ENCODE assay signal across 8 mouse cellular contexts in the genomic region with DNA sequence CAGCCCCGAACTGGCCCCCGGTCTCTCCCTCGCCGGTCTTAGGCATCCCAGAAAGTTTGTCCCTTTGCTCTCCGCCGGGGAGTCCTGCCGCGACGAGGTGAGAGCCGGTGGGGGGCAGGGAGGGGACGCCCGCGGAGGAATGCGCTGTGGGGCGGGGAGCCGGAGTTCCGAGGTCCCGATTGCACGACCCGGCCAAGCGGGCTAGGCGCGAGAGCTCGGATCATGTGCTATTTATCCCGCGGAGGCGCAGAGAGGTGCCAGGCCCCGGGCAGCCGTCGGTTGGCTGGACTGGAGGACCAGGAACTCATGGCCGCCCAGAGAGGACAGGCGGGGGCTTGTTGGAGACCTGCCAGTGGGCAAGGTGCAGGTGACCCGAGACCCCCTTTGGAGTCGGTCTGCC. TPM values are rescaled to one million over a fixed set of nuclear protein-coding genes. Genes with fewer than 3 reads are reported as not detected.
DNase-seq lines count a peak whose midpoint lies in the region; ATAC-seq and TF ChIP-seq lines count a peak whose summit lies in the region.

No protein-coding gene starts in this region.

- peak overlapping the region; percentile 99 for H3K27ac ChIP-seq in embryonic fibroblast, embryonic 13.5 days (ENCODE audit: insufficient read depth, low read length)
- H3K27ac ChIP-seq in heart, embryonic 10.5 days = peak overlapping the region; percentile 99
- H3K27ac ChIP-seq in kidney, embryonic 14.5 days (ENCODE audit: low read depth, low read length) = peak overlapping the region; percentile 95; the same call in 1 of the 2 replicates
- H3K27ac ChIP-seq in liver, embryonic 14.5 days = no peak overlapping the region
- peak overlapping the region; percentile 98 for H3K27ac ChIP-seq in stomach, embryonic 16.5 days (ENCODE audit: low read length)

- peak overlapping the region; percentile 92 for H3K9ac ChIP-seq in kidney, embryonic 14.5 days (ENCODE audit: low read depth, low read length)
- peak overlapping the region; percentile 66 for H3K9ac ChIP-seq in liver, embryonic 14.5 days (replicated peaks)
- peak overlapping the region; percentile 95 for H3K9ac ChIP-seq in stomach, embryonic 16.5 days (ENCODE audit: low read length)

- no peak for TF ChIP-seq EP300 in liver, embryonic 14.5 days (IDR thresholded peaks at IDR 0.05; ENCODE audit: low read depth)

- H3K27me3 ChIP-seq in heart, embryonic 10.5 days (ENCODE audit: insufficient read depth, poor library complexity, severe bottlenecking) = no peaks in the 10 kb centered on the region
- H3K27me3 ChIP-seq in kidney, embryonic 14.5 days (ENCODE audit: control insufficient read depth, insufficient read depth, low read length) = no peaks in the 10 kb centered on the region
- H3K27me3 ChIP-seq in liver, embryonic 14.5 days (ENCODE audit: control insufficient read depth, insufficient read depth, low read length) = peaks cover 4% of the 10 kb centered on the region
- H3K27me3 ChIP-seq in stomach, embryonic 16.5 days (ENCODE audit: control insufficient read depth, insufficient read depth, low read length) = no peaks in the 10 kb centered on the region

- under 1% methylated on average over 34 of the region's 34 CpGs for WGBS in heart, embryonic 10.5 days
- under 1% methylated on average over 34 of the region's 34 CpGs for WGBS in kidney, embryonic 14.5 days
- under 1% methylated on average over 33 of the region's 34 CpGs for WGBS in liver, embryonic 14.5 days (ENCODE audit: insufficient replicate concordance)
- under 1% methylated on average over 34 of the region's 34 CpGs for WGBS in stomach, embryonic 16.5 days

- DNase-seq in 416B (ENCODE audit: low read depth) = peak; percentile 24
- peak; percentile 89 for DNase-seq in adrenal gland, postnatal 14 days
- DNase-seq in heart, embryonic 10.5 days (ENCODE audit: low spot score) = peak; percentile 84
- DNase-seq in liver, embryonic 14.5 days (ENCODE audit: low read depth in 3 of 3, low spot score in 3 of 3) = no peak
- peak; percentile 71 for DNase-seq in neural tube, embryonic 10.5 days (ENCODE audit: extremely low spot score, low spot score)

- H3K4me2 ChIP-seq in kidney, embryonic 14.5 days (replicated peaks; ENCODE audit: low read depth, low read length) = peak overlapping the region; percentile 66
- peak overlapping the region; percentile 89 for H3K4me2 ChIP-seq in liver, embryonic 14.5 days (ENCODE audit: low read depth)
- H3K4me2 ChIP-seq in stomach, embryonic 16.5 days (ENCODE audit: low read depth, low read length) = peak overlapping the region; percentile 66

- peak; percentile 34 for TF ChIP-seq POLR2A in embryonic fibroblast, embryonic 13.5 days (IDR thresholded peaks at IDR 0.05; ENCODE audit: low read depth, low read length)

- H3K9me3 ChIP-seq in heart, embryonic 10.5 days = no peaks in the 10 kb centered on the region
- no peaks in the 10 kb centered on the region for H3K9me3 ChIP-seq in kidney, embryonic 14.5 days (ENCODE audit: control insufficient read depth, low read length)
- H3K9me3 ChIP-seq in liver, embryonic 14.5 days (ENCODE audit: control insufficient read depth, low read length) = no peaks in the 10 kb centered on the region
- no peaks in the 10 kb centered on the region for H3K9me3 ChIP-seq in stomach, embryonic 16.5 days (replicated peaks; ENCODE audit: control insufficient read depth, low read length)

- H3K4me1 ChIP-seq in embryonic fibroblast, embryonic 13.5 days (ENCODE audit: control insufficient read depth, insufficient read depth, low read length) = no peaks in the 10 kb centered on the region
- H3K4me1 ChIP-seq in heart, embryonic 10.5 days = peaks cover 37% of the 10 kb centered on the region
- peaks cover 16% of the 10 kb centered on the region for H3K4me1 ChIP-seq in kidney, embryonic 14.5 days (ENCODE audit: control insufficient read depth, insufficient read depth, low read length)
- peaks cover 0 to 4% of the 10 kb centered on the region in 2 experiments; a peak in 1 of 4 replicates for H3K4me1 ChIP-seq in liver, embryonic 14.5 days (replicated peaks; ENCODE audit: control insufficient read depth in 2 of 2, insufficient read depth in 2 of 2, low read length in 1 of 2)
- peaks cover 22% of the 10 kb centered on the region for H3K4me1 ChIP-seq in stomach, embryonic 16.5 days (ENCODE audit: control insufficient read depth, insufficient read depth, low read length)

- H3K4me3 ChIP-seq in embryonic fibroblast, embryonic 13.5 days (ENCODE audit: insufficient read depth, low read length) = peak overlapping the region; percentile 81
- peak overlapping the region; percentile 79 for H3K4me3 ChIP-seq in heart, embryonic 10.5 days
- peak overlapping the region; percentile 93 for H3K4me3 ChIP-seq in kidney, embryonic 14.5 days (ENCODE audit: low read length)
- peak overlapping the region; percentile 56 to 77 for H3K4me3 ChIP-seq in liver, embryonic 14.5 days (ENCODE audit: insufficient read depth in 1 of 2, low read depth in 2 of 2, low read length in 2 of 2)
- H3K4me3 ChIP-seq in stomach, embryonic 16.5 days (replicated peaks; ENCODE audit: low read length) = peak overlapping the region; percentile 95

- peaks cover 33% of the 10 kb centered on the region for H3K36me3 ChIP-seq in heart, embryonic 10.5 days
- peaks cover 24% of the 10 kb centered on the region for H3K36me3 ChIP-seq in kidney, embryonic 14.5 days (ENCODE audit: control insufficient read depth, insufficient read depth, low read length)
- H3K36me3 ChIP-seq in liver, embryonic 14.5 days (replicated peaks; ENCODE audit: control insufficient read depth, insufficient read depth, low read depth) = no peaks in the 10 kb centered on the region
- H3K36me3 ChIP-seq in stomach, embryonic 16.5 days (ENCODE audit: control insufficient read depth, insufficient read depth, low read length) = no peaks in the 10 kb centered on the region

- ATAC-seq in kidney, embryonic 14.5 days (ENCODE audit: low FRiP score, low TSS enrichment) = peak; percentile 56
- ATAC-seq in liver, embryonic 14.5 days (ENCODE audit: insufficient read depth) = peak; percentile 16
- peak; percentile 52 for ATAC-seq in stomach, embryonic 16.5 days (ENCODE audit: insufficient read depth, low FRiP score)

- TF ChIP-seq CTCF in embryonic fibroblast, embryonic 13.5 days (IDR thresholded peaks at IDR 0.05; ENCODE audit: borderline replicate concordance, insufficient read depth, low read length) = no peak
- no peak for TF ChIP-seq CTCF in liver, embryonic 14.5 days (IDR thresholded peaks at IDR 0.05; ENCODE audit: low read depth)

RNA-seq across cellular contexts. Expression of a gene that starts 0.3 kb away (rescaled TPM):
- 154 and 159 TPM in 2 replicates for total RNA-seq in adrenal gland, postnatal 14 days (2021)
- 88.5 and 112 TPM in 2 replicates for polyA plus RNA-seq in embryonic fibroblast, embryonic 13.5 days (2011; ENCODE audit: insufficient read length, low read depth, missing spikeins)
- polyA plus RNA-seq in heart, embryonic 10.5 days (2016; fragmentation: Nextera tagmentation; extraction: Ambion mirVana) = 2.1 and 2.6 TPM in 2 replicates
- polyA plus RNA-seq in kidney, embryonic 14.5 days (2014; fragmentation: Nextera tagmentation; extraction: Ambion mirVana) = 10.0 and 15.6 TPM in 2 replicates
- 4.6 and 5.9 TPM in 2 replicates for polyA plus RNA-seq in liver, embryonic 14.5 days (2012; rRNA removed)
- 2.2 and 2.9 TPM in 2 replicates for polyA plus RNA-seq in liver, embryonic 14.5 days (2014; fragmentation: Nextera tagmentation; extraction: Ambion mirVana)
- 2.6 and 3.0 TPM in 2 replicates for polyA plus RNA-seq in stomach, embryonic 16.5 days (2015; fragmentation: Nextera tagmentation; extraction: Ambion mirVana)

RNA-seq across cellular contexts. Expression of a gene that starts 0.7 kb away (rescaled TPM):
- total RNA-seq in adrenal gland, postnatal 14 days (2021) = 15.2 and 15.8 TPM in 2 replicates
- 1.2 and 2.4 TPM in 2 replicates for polyA plus RNA-seq in embryonic fibroblast, embryonic 13.5 days (2011; ENCODE audit: insufficient read length, low read depth, missing spikeins)
- polyA plus RNA-seq in heart, embryonic 10.5 days (2016; fragmentation: Nextera tagmentation; extraction: Ambion mirVana) = 1.6 and 2.4 TPM in 2 replicates
- polyA plus RNA-seq in kidney, embryonic 14.5 days (2014; fragmentation: Nextera tagmentation; extraction: Ambion mirVana) = 1.3 and 2.1 TPM in 2 replicates
- 0.63 and 1.2 TPM in 2 replicates for polyA plus RNA-seq in liver, embryonic 14.5 days (2012; rRNA removed)
- 0.71 and 1.4 TPM in 2 replicates for polyA plus RNA-seq in liver, embryonic 14.5 days (2014; fragmentation: Nextera tagmentation; extraction: Ambion mirVana)
- 1.3 and 1.5 TPM in 2 replicates for polyA plus RNA-seq in stomach, embryonic 16.5 days (2015; fragmentation: Nextera tagmentation; extraction: Ambion mirVana)

RNA-seq across cellular contexts. Expression of a gene that starts 12.7 kb away (rescaled TPM):
- total RNA-seq in adrenal gland, postnatal 14 days (2021) = 38.8 and 41.8 TPM in 2 replicates
- 15.3 and 16.4 TPM in 2 replicates for polyA plus RNA-seq in embryonic fibroblast, embryonic 13.5 days (2011; ENCODE audit: insufficient read length, low read depth, missing spikeins)
- polyA plus RNA-seq in heart, embryonic 10.5 days (2016; fragmentation: Nextera tagmentation; extraction: Ambion mirVana) = 12.0 and 12.5 TPM in 2 replicates
- polyA plus RNA-seq in kidney, embryonic 14.5 days (2014; fragmentation: Nextera tagmentation; extraction: Ambion mirVana) = 10.8 and 16.1 TPM in 2 replicates
- polyA plus RNA-seq in liver, embryonic 14.5 days (2012; rRNA removed) = 2.7 and 3.1 TPM in 2 replicates
- polyA plus RNA-seq in liver, embryonic 14.5 days (2014; fragmentation: Nextera tagmentation; extraction: Ambion mirVana) = 2.1 and 2.5 TPM in 2 replicates
- 14.2 and 15.8 TPM in 2 replicates for polyA plus RNA-seq in stomach, embryonic 16.5 days (2015; fragmentation: Nextera tagmentation; extraction: Ambion mirVana)

RNA-seq across cellular contexts. Expression of a gene that starts 31.4 kb away (rescaled TPM):
- total RNA-seq in adrenal gland, postnatal 14 days (2021) = 72.5 and 77.1 TPM in 2 replicates
- 91.1 and 106 TPM in 2 replicates for polyA plus RNA-seq in embryonic fibroblast, embryonic 13.5 days (2011; ENCODE audit: insufficient read length, low read depth, missing spikeins)
- 204 and 209 TPM in 2 replicates for polyA plus RNA-seq in heart, embryonic 10.5 days (2016; fragmentation: Nextera tagmentation; extraction: Ambion mirVana)
- polyA plus RNA-seq in kidney, embryonic 14.5 days (2014; fragmentation: Nextera tagmentation; extraction: Ambion mirVana) = 177 and 230 TPM in 2 replicates
- 24.6 and 42.0 TPM in 2 replicates for polyA plus RNA-seq in liver, embryonic 14.5 days (2012; rRNA removed)
- 27.4 and 29.6 TPM in 2 replicates for polyA plus RNA-seq in liver, embryonic 14.5 days (2014; fragmentation: Nextera tagmentation; extraction: Ambion mirVana)
- polyA plus RNA-seq in stomach, embryonic 16.5 days (2015; fragmentation: Nextera tagmentation; extraction: Ambion mirVana) = 148 and 149 TPM in 2 replicates

RNA-seq across cellular contexts. Expression of a gene that starts 43.6 kb away (rescaled TPM):
- total RNA-seq in adrenal gland, postnatal 14 days (2021) = 14.9 and 21.4 TPM in 2 replicates
- polyA plus RNA-seq in embryonic fibroblast, embryonic 13.5 days (2011; ENCODE audit: insufficient read length, low read depth, missing spikeins) = 15.6 and 31.0 TPM in 2 replicates
- polyA plus RNA-seq in heart, embryonic 10.5 days (2016; fragmentation: Nextera tagmentation; extraction: Ambion mirVana) = 188 and 256 TPM in 2 replicates
- 22.4 and 26.8 TPM in 2 replicates for polyA plus RNA-seq in kidney, embryonic 14.5 days (2014; fragmentation: Nextera tagmentation; extraction: Ambion mirVana)
- polyA plus RNA-seq in liver, embryonic 14.5 days (2012; rRNA removed) = 3.4 and 3.7 TPM in 2 replicates
- polyA plus RNA-seq in liver, embryonic 14.5 days (2014; fragmentation: Nextera tagmentation; extraction: Ambion mirVana) = 3.6 and 3.9 TPM in 2 replicates
- 19.3 and 126 TPM in 2 replicates for polyA plus RNA-seq in stomach, embryonic 16.5 days (2015; fragmentation: Nextera tagmentation; extraction: Ambion mirVana)

Comparison
In these comparisons a context has a peak if more than half of its experiments do, and no peak if none do; other contexts are left out.
1. DNase-seq: peak in 416B (single experiment), adrenal gland, postnatal 14 days (single experiment), heart, embryonic 10.5 days (single experiment) and neural tube, embryonic 10.5 days (single experiment); none in liver, embryonic 14.5 days (0 of 3).
2. Peak in every context shown above with its lines, with median percentiles within 50 percentile points of each other: H3K4me3 ChIP-seq, ATAC-seq, H3K4me2 ChIP-seq and H3K9ac ChIP-seq.